Mouse (Mus musculus): ENCODE measurements at regions not wholly inside any gene's neighbourhood (a gene's known extent, or its start where the extent isn't known, plus 50 kb on each side); places are given as distances from the start of the nearest gene placed in this dataset.

- H3K4me3 ChIP-seq: no peak overlapping the region
- no peaks in the 10 kb centered on the region for H3K4me1 ChIP-seq (replicated peaks)
- no peaks in the 10 kb centered on the region for H3K27me3 ChIP-seq (ENCODE audit: insufficient read depth, poor library complexity, severe bottlenecking)
- H3K36me3 ChIP-seq: no peaks in the 10 kb centered on the region
- no peaks in the 10 kb centered on the region for H3K9me3 ChIP-seq
- WGBS: 75% methylated on average over 6 of the region's 6 CpGs
- DNase-seq (ENCODE audit: low spot score): no peak
- no peak overlapping the region for H3K27ac ChIP-seq
Observed at GRCm38 (mm10) chr7:71648314-71648713, 297.0 kb upstream of the Gm10295 start.

GRCm38 (mm10) chr7:71646944-71647343 lies 295.7 kb upstream of the Gm10295 start:
- H3K27ac ChIP-seq: no peak overlapping the region
- H3K36me3 ChIP-seq: no peaks in the 10 kb centered on the region
- WGBS: 83% methylated on average over 3 of the region's 3 CpGs
- no peaks in the 10 kb centered on the region for H3K4me1 ChIP-seq (replicated peaks)
- no peak for DNase-seq (ENCODE audit: low spot score)
- no peaks in the 10 kb centered on the region for H3K9me3 ChIP-seq
- no peak overlapping the region for H3K4me3 ChIP-seq
- H3K27me3 ChIP-seq (ENCODE audit: insufficient read depth, poor library complexity, severe bottlenecking): no peaks in the 10 kb centered on the region

- no peaks in the 10 kb centered on the region for H3K36me3 ChIP-seq
- DNase-seq (ENCODE audit: low spot score): peak; percentile 21
- 34% methylated on average over 13 of the region's 13 CpGs for WGBS
- peak overlapping the region; percentile 31 for H3K4me3 ChIP-seq
- peaks cover 4% of the 10 kb centered on the region; the same call in 1 of the 2 replicates for H3K4me1 ChIP-seq (replicated peaks)
- no peaks in the 10 kb centered on the region for H3K9me3 ChIP-seq
- no peak overlapping the region for H3K27ac ChIP-seq
- no peaks in the 10 kb centered on the region for H3K27me3 ChIP-seq (ENCODE audit: insufficient read depth, poor library complexity, severe bottlenecking)
Observed at GRCm38 (mm10) chr7:71623048-71623447, 271.8 kb upstream of the Gm10295 start.

GRCm38 (mm10) chr7:71603159-71603558 lies 251.9 kb upstream of the Gm10295 start:
- no peak overlapping the region for H3K27ac ChIP-seq
- H3K9me3 ChIP-seq: no peaks in the 10 kb centered on the region
- no peak for DNase-seq (ENCODE audit: low spot score)
- H3K4me3 ChIP-seq: no peak overlapping the region
- WGBS: 67% methylated on average over 2 of the region's 2 CpGs
- no peaks in the 10 kb centered on the region for H3K27me3 ChIP-seq (ENCODE audit: insufficient read depth, poor library complexity, severe bottlenecking)
- H3K36me3 ChIP-seq: no peaks in the 10 kb centered on the region
- no peaks in the 10 kb centered on the region for H3K4me1 ChIP-seq (replicated peaks)

- no peaks in the 10 kb centered on the region for H3K4me1 ChIP-seq (replicated peaks)
- H3K36me3 ChIP-seq: no peaks in the 10 kb centered on the region
- H3K4me3 ChIP-seq: no peak overlapping the region
- 89% methylated on average over 3 of the region's 3 CpGs for WGBS
- no peak for DNase-seq (ENCODE audit: low spot score)
- no peaks in the 10 kb centered on the region for H3K9me3 ChIP-seq
- H3K27me3 ChIP-seq (ENCODE audit: insufficient read depth, poor library complexity, severe bottlenecking): no peaks in the 10 kb centered on the region
- no peak overlapping the region for H3K27ac ChIP-seq
Observed at GRCm38 (mm10) chr7:71596780-71597179, 245.5 kb upstream of the Gm10295 start.

- Histone ChIP-seq H3K4me3 (no peak overlapping the region), H3K36me3 (no peaks in the 10 kb centered on the region), H3K9me3 (no peaks in the 10 kb centered on the region), H3K4me1 (replicated peaks) (no peaks in the 10 kb centered on the region), H3K27me3 (ENCODE audit: insufficient read depth, poor library complexity, severe bottlenecking) (no peaks in the 10 kb centered on the region), H3K27ac (no peak overlapping the region)
- DNase-seq (ENCODE audit: low spot score): no peak
- WGBS: 73% methylated on average over 5 of the region's 5 CpGs
Observed at GRCm38 (mm10) chr7:71587626-71588025, 236.3 kb upstream of the Gm10295 start.

GRCm38 (mm10) chr7:71583443-71584055 lies 232.3 kb upstream of the Gm10295 start:
- Histone ChIP-seq H3K4me1 (replicated peaks) (no peaks in the 10 kb centered on the region), H3K9me3 (no peaks in the 10 kb centered on the region), H3K4me3 (no peak overlapping the region), H3K27me3 (ENCODE audit: insufficient read depth, poor library complexity, severe bottlenecking) (no peaks in the 10 kb centered on the region), H3K36me3 (no peaks in the 10 kb centered on the region), H3K27ac (no peak overlapping the region)
- no peak for DNase-seq (ENCODE audit: low spot score)
- WGBS: 45% methylated on average over 1 of the region's 1 CpGs

GRCm38 (mm10) chr7:71581746-71582145 lies 230.5 kb upstream of the Gm10295 start:
- no peaks in the 10 kb centered on the region for H3K9me3 ChIP-seq
- DNase-seq (ENCODE audit: low spot score): peak; percentile 59
- H3K36me3 ChIP-seq: no peaks in the 10 kb centered on the region
- H3K4me1 ChIP-seq (replicated peaks): no peaks in the 10 kb centered on the region
- no peaks in the 10 kb centered on the region for H3K27me3 ChIP-seq (ENCODE audit: insufficient read depth, poor library complexity, severe bottlenecking)
- no peak overlapping the region for H3K27ac ChIP-seq
- whole genome bisulfite sequencing: 35% methylated on average over 3 of the region's 3 CpGs
- no peak overlapping the region for H3K4me3 ChIP-seq

- H3K27me3 ChIP-seq (ENCODE audit: insufficient read depth, poor library complexity, severe bottlenecking): no peaks in the 10 kb centered on the region
- no peaks in the 10 kb centered on the region for H3K36me3 ChIP-seq
- 71% methylated on average over 2 of the region's 2 CpGs for WGBS
- no peak overlapping the region for H3K27ac ChIP-seq
- no peaks in the 10 kb centered on the region for H3K9me3 ChIP-seq
- DNase-seq (ENCODE audit: low spot score): no peak
- H3K4me1 ChIP-seq (replicated peaks): no peaks in the 10 kb centered on the region
- H3K4me3 ChIP-seq: no peak overlapping the region
Observed at GRCm38 (mm10) chr7:71560296-71560936, 209.1 kb upstream of the Gm10295 start.

GRCm38 (mm10) chr7:71556473-71556872 lies 205.2 kb upstream of the Gm10295 start:
- no peaks in the 10 kb centered on the region for H3K9me3 ChIP-seq
- no peaks in the 10 kb centered on the region for H3K27me3 ChIP-seq (ENCODE audit: insufficient read depth, poor library complexity, severe bottlenecking)
- 91% methylated on average over 5 of the region's 5 CpGs for WGBS
- H3K4me3 ChIP-seq: no peak overlapping the region
- H3K27ac ChIP-seq: no peak overlapping the region
- H3K4me1 ChIP-seq (replicated peaks): no peaks in the 10 kb centered on the region
- no peak for DNase-seq (ENCODE audit: low spot score)
- H3K36me3 ChIP-seq: no peaks in the 10 kb centered on the region

GRCm38 (mm10) chr7:71555476-71555875 lies 204.2 kb upstream of the Gm10295 start:
- Histone ChIP-seq H3K36me3 (no peaks in the 10 kb centered on the region), H3K9me3 (no peaks in the 10 kb centered on the region), H3K27ac (no peak overlapping the region), H3K27me3 (ENCODE audit: insufficient read depth, poor library complexity, severe bottlenecking) (no peaks in the 10 kb centered on the region), H3K4me1 (replicated peaks) (no peaks in the 10 kb centered on the region), H3K4me3 (no peak overlapping the region)
- no peak for DNase-seq (ENCODE audit: low spot score)
- 87% methylated on average over 3 of the region's 3 CpGs for WGBS

GRCm38 (mm10) chr7:71546606-71547213 lies 195.4 kb upstream of the Gm10295 start:
- Histone ChIP-seq H3K4me3 (no peak overlapping the region), H3K9me3 (no peaks in the 10 kb centered on the region), H3K27ac (no peak overlapping the region), H3K36me3 (no peaks in the 10 kb centered on the region), H3K4me1 (replicated peaks) (no peaks in the 10 kb centered on the region), H3K27me3 (ENCODE audit: insufficient read depth, poor library complexity, severe bottlenecking) (no peaks in the 10 kb centered on the region)
- 81% methylated on average over 6 of the region's 6 CpGs for WGBS
- no peak for DNase-seq (ENCODE audit: low spot score)

GRCm38 (mm10) chr7:71541467-71541866 lies 190.2 kb upstream of the Gm10295 start:
- Histone ChIP-seq H3K4me1 (replicated peaks) (no peaks in the 10 kb centered on the region), H3K36me3 (no peaks in the 10 kb centered on the region), H3K27ac (no peak overlapping the region), H3K9me3 (no peaks in the 10 kb centered on the region), H3K4me3 (no peak overlapping the region), H3K27me3 (ENCODE audit: insufficient read depth, poor library complexity, severe bottlenecking) (no peaks in the 10 kb centered on the region)
- WGBS: 63% methylated on average over 2 of the region's 2 CpGs
- no peak for DNase-seq (ENCODE audit: low spot score)

Measured in hindbrain, embryonic 10.5 days (tissue).